Mouse (Mus musculus) limb, embryonic 10.5 days (tissue): ENCODE data around the gene Zap70. TPM values are rescaled to one million over a fixed set of nuclear protein-coding genes. Genes with fewer than 3 reads are reported as not detected.

Experiments used
- DNase-seq: peaks from one replicate; pipeline ENCODE4 v3.0.0-alpha.2; 2017; ENCODE audit warnings: low spot score
- H3K27ac ChIP-seq: fragments of 300-500 bp; sonication (generic); 2 replicates; pipeline ENCODE4 v1.5.1; 2016; ENCODE audit warnings: mild to moderate bottlenecking
- H3K27me3 ChIP-seq: fragments of 300-500 bp; sonication (generic); 2 replicates; pipeline ENCODE4 v1.6.1; 2016; ENCODE audit warnings: low read depth, mild to moderate bottlenecking; ENCODE audit not compliant: poor library complexity, severe bottlenecking
- H3K36me3 ChIP-seq: fragments of 300-500 bp; sonication (generic); 2 replicates; pipeline ENCODE4 v1.6.1; 2016; ENCODE audit warnings: mild to moderate bottlenecking, moderate library complexity
- H3K4me1 ChIP-seq: fragments of 300-500 bp; sonication (generic); 2 replicates; pipeline ENCODE4 v1.6.1; 2016
- H3K4me3 ChIP-seq: fragments of 300-500 bp; sonication (generic); 2 replicates; pipeline ENCODE4 v1.5.1; 2016; ENCODE audit warnings: mild to moderate bottlenecking, moderate library complexity
- H3K9me3 ChIP-seq: fragments of 300-500 bp; sonication (generic); replicated peaks from 2 replicates; pipeline ENCODE4 v1.6.1; 2016; ENCODE audit warnings: mild to moderate bottlenecking
- WGBS: fragments of 180-500 bp; shearing (Covaris S2); methylation state at CpG from one replicate; pipeline ENCODE4 v1.1.7; 2016; 5-methylcytosine and 5-hydroxymethylcytosine counted together
- polyA plus RNA-seq: library from polyadenylated mRNA; unstranded; fragments of >200 nt; fragmentation: Nextera tagmentation; extraction: Ambion mirVana; gene quantifications from 2 replicates; pipeline ENCODE4 v1.2.1, GENCODE M21; 2016

The Zap70 gene
- 0.36 TPM in 1 of 2 replicates, not detected in the other for polyA plus RNA-seq

DNA sequence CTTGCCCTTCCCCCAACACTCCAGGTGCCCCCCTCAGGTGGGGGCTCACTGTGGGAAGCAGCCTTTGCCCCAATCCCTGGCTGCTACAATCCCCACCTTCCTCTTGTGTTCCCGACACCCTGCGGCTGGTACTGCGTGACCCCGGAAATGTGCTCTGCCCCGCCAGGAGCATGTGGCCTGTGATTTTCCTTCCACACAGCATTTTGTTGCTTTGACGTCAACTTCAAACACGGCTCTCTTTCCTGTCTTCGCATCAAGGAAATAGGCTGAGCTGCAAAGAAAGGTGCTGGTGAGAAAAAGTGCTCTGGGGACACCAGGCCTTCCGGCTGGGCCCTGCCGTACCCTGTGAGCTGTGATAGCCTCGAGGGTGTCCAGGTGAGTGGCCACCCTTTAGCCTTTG lies at the start of gene Zap70:
Gene Zap70 (plus strand): TSS at position 231 of the 400 bp plus-strand sequence.
- H3K27me3 ChIP-seq = no peaks in the 10 kb centered on the region
- H3K9me3 ChIP-seq = no peaks in the 10 kb centered on the region
- H3K36me3 ChIP-seq = no peaks in the 10 kb centered on the region
- no peak for DNase-seq
- no peak within 1 kb of the TSS for H3K4me3 ChIP-seq
- WGBS = 80% methylated on average over 11 of the region's 11 CpGs
- H3K4me1 ChIP-seq = peaks cover 3% of the 10 kb centered on the region; the same call in 1 of the 2 replicates
- peak within 1 kb of the TSS; percentile 1; the same call in 1 of the 2 replicates for H3K27ac ChIP-seq

DNA sequence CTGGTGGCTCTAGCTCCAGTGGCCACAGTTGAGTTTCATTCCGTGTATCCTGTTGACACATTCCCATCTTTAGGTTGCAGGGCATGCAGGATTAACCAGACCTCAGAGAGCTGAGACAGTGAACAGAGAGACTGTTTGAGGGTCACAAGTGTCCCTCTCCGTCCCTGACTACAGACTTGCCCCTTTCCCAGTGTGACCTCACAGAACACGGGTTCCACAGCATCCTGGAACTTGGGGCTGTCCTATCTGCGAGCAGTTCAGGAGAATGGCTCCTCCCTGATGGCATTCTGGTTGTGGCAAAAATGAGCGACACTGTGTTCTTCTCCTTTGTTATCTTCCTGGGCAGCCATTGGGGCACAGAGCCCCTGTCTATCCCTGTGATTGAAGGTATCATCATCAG lies 47.3 kb upstream of the Zap70 start, which contains the start of gene Actr1b:
Gene Actr1b (minus strand): TSS at position 112 of the 400 bp plus-strand sequence.
- H3K4me3 ChIP-seq = no peak within 1 kb of the TSS
- 81% methylated on average over 5 of the region's 5 CpGs for WGBS

DNA sequence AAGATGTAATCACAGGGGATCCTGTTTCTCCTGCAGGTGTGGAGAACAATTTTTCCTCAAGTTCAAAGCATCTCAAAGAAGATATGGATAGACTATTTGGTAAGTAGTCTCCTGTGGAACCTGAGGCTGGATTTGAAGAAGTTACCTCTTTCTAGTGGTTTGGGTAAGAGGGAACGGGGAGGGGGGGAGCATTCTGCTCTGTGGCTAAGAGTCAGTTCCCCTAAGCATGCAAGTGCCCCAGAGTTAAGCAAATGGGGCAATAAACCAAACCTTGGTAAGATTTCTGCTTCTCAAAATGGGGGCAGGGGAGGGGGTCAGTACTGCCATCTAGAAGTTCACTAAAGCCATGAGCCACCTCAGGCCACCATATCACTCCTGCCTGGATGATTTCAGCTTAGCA lies 42.8 kb upstream of the Zap70 start:
- 85% methylated on average over 1 of the region's 1 CpGs for WGBS
- no peaks in the 10 kb centered on the region for H3K36me3 ChIP-seq
- H3K9me3 ChIP-seq = no peaks in the 10 kb centered on the region
- H3K27me3 ChIP-seq = no peaks in the 10 kb centered on the region; the same call in 1 of the 2 replicates
- DNase-seq = no peak
- no peak overlapping the region for H3K4me3 ChIP-seq
- H3K4me1 ChIP-seq = peaks cover 23% of the 10 kb centered on the region
- no peak overlapping the region for H3K27ac ChIP-seq

More for the DNA sequence above, 47.3 kb upstream of the Zap70 start, which contains the start of gene Actr1b:
- DNase-seq = no peak
- no peak within 1 kb of the TSS for H3K27ac ChIP-seq
- no peaks in the 10 kb centered on the region for H3K4me1 ChIP-seq
- H3K9me3 ChIP-seq = no peaks in the 10 kb centered on the region
- H3K27me3 ChIP-seq = no peaks in the 10 kb centered on the region; the same call in 1 of the 2 replicates
- H3K36me3 ChIP-seq = no peaks in the 10 kb centered on the region

DNA sequence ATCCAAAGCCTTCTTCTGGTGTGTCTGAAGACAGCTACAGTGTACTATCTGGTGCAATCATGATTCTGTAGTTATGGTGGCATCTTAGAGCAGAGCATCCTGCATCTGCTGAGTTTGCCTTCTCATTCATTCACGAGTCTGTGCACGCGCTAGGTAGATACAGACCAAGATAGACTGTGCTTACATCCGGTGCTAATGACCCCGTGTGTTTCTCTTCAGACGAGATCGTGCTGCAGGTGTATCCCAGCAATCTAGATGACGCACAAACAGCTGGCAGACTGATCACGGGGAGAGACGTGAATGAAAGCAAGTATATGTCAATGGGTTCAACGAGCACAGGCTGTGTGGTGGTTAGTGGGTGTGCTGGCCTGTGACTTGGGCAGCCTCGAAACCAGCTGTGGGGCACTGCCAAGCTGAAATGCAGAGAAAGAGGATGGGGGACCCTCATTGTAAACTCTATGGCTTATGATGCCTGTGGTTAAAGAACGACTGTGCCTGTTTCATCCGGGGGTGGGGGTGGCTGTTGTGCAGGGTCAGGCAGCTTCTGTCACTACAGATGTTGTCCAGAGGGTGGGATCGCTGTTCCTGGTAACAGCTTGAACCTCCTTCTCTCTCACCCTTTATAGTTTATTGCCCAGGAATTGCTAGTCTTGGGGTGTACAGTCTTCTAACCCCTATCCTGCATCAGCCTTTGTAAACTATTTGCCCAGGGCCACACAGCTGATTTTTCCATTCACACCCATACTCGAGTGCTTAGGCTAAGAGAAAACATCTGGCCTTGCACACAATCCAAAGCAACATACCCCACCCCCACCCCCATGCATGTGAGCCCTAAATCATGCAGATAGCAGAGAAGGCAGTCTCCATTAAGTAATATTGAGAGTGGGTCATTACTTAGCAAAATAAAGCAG lies 38.2 kb upstream of the Zap70 start:
- DNase-seq = peak; percentile 67
- H3K36me3 ChIP-seq = no peaks in the 10 kb centered on the region
- peak overlapping the region; percentile 86 for H3K27ac ChIP-seq

DNA sequence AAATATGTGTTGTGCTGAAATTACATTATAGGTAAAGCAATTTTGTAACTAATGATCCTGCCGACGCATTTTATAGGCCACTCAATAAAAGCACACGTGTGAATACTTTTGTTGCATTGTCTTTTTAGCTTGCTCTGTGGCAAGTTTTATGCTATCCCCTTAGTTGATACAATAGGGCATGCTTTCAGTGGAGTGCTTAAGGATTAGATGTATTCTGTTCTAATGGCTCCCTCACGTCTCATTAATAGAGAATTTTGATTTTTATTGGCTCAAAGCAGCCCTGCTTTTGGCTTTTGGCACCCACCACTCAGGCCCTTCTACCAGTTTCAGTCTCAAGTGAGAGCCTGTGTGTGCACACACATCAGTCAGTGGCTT lies 37.6 kb upstream of the Zap70 start:
- Histone ChIP-seq H3K4me1 (peaks cover 34% of the 10 kb centered on the region), H3K4me3 (no peak overlapping the region), H3K27me3 (no peaks in the 10 kb centered on the region), H3K27ac (peak overlapping the region; percentile 86), H3K9me3 (no peaks in the 10 kb centered on the region), H3K36me3 (no peaks in the 10 kb centered on the region)
- no peak for DNase-seq
- WGBS = 61% methylated on average over 4 of the region's 4 CpGs

More for the DNA sequence above, 38.2 kb upstream of the Zap70 start:
- Histone ChIP-seq H3K9me3 (no peaks in the 10 kb centered on the region), H3K4me1 (peaks cover 34% of the 10 kb centered on the region), H3K27me3 (no peaks in the 10 kb centered on the region), H3K4me3 (no peak overlapping the region)
- 55% methylated on average over 16 of the region's 16 CpGs for WGBS

DNA sequence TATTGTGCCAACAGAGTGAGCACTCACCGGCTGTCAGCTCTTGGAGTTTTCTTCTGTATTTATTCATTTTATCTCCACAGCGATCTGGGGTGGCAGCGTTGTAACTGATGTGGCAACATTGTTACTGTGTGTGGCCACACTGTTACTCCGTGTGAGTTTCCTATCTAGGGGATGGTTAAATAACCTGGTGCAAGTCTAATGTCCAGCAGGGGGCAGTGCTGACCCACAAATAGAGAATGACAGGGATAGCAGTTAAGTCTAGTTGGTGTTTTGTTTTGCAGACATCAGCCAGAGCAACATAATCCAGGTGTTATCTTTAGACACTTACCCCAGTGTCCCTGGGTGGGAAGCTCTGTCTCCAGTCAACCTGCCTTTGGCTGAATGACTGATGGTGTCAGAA lies 24.3 kb upstream of the Zap70 start:
- Histone ChIP-seq H3K4me3 (no peak overlapping the region), H3K4me1 (no peaks in the 10 kb centered on the region), H3K9me3 (no peaks in the 10 kb centered on the region), H3K27ac (no peak overlapping the region), H3K36me3 (no peaks in the 10 kb centered on the region), H3K27me3 (peaks cover 18% of the 10 kb centered on the region; the same call in 1 of the 2 replicates)
- peak; percentile 84 for DNase-seq
- 14% methylated on average over 4 of the region's 4 CpGs for WGBS

DNA sequence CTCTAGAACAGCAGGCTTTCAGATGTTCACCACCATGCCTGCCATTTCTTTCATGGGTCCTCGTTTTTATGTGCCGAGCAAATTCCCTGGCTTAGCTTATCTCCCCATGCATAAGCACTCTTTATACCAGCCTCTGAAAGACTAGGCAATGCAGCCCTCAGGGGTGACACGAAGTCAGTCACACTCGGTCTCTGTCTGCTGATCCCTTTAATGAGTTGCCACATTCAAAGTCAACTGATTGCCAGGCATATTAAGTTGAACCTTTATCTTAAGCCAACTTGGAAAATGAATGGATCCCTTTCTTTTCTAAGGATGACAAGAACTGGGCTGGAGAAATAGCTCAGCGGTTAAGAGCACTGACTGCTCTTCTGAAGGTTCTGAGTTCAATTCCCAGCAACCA lies 22.4 kb upstream of the Zap70 start:
- Histone ChIP-seq H3K27me3 (peaks cover 34% of the 10 kb centered on the region; the same call in 1 of the 2 replicates), H3K4me3 (no peak overlapping the region), H3K27ac (no peak overlapping the region), H3K4me1 (peaks cover 4% of the 10 kb centered on the region), H3K9me3 (no peaks in the 10 kb centered on the region), H3K36me3 (no peaks in the 10 kb centered on the region)
- DNase-seq = no peak
- 85% methylated on average over 5 of the region's 5 CpGs for WGBS

DNA sequence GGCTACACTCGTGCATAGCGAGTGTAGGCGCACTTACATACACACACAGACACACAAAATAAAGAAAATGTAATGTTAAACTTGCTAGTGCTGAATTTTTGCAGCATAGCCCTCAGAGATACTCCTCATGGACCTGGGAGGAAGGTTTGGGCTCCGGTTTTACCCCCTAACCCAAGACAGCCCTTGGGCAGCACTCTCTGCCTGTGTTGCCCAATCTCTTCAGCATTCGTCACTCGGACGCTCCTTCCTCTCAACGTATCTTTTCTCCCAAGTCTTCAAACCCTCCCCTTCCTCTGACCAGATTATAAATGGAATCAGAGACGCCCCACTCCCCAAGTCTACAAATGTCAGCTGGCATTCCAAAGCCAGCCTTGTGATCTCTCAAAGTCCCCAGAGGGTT lies 18.6 kb upstream of the Zap70 start:
- DNase-seq = no peak
- 84% methylated on average over 9 of the region's 9 CpGs for WGBS
- Histone ChIP-seq H3K36me3 (no peaks in the 10 kb centered on the region), H3K27ac (no peak overlapping the region), H3K4me1 (peaks cover 10% of the 10 kb centered on the region), H3K9me3 (no peaks in the 10 kb centered on the region), H3K27me3 (peaks cover 36% of the 10 kb centered on the region; the same call in 1 of the 2 replicates), H3K4me3 (no peak overlapping the region)

DNA sequence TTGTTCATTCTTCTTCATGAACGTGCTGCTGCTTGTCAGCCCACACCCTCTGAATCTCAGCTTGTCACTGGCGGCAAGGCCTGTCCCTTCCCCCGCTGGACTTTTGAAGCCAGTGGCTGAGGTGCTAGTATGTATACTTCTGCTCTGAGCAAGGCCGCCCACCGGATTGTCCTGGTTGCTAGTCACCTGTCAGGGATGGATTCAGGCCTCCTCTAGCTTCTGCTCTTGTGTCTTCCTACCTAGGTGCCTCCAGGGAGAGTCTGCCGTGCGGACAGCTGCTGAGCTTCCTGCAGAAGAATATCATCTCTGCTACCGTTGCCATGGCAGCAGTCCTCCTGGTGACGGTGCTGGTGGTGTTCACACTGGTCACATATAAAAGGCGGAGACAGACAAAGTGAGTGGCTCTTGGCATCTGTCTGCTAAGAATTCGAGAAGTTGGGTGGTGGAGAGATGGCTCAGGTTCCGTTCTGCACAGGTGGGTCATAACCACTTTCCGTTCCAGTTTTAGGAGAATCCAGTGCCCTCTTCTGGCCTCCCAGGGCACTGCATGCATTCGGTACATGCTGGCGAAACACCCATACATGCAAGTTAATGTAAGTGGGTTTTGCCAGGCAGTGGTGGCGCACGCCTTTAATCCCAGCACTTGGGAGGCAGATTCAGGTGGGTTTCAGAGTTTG lies 17.2 kb upstream of the Zap70 start:
- Histone ChIP-seq H3K27ac (no peak overlapping the region), H3K9me3 (no peaks in the 10 kb centered on the region), H3K27me3 (peaks cover 36% of the 10 kb centered on the region; the same call in 1 of the 2 replicates), H3K36me3 (no peaks in the 10 kb centered on the region), H3K4me3 (peak overlapping the region; percentile 17; the same call in 1 of the 2 replicates), H3K4me1 (peaks cover 10% of the 10 kb centered on the region)
- DNase-seq = peak; percentile 80
- WGBS = 29% methylated on average over 17 of the region's 17 CpGs

DNA sequence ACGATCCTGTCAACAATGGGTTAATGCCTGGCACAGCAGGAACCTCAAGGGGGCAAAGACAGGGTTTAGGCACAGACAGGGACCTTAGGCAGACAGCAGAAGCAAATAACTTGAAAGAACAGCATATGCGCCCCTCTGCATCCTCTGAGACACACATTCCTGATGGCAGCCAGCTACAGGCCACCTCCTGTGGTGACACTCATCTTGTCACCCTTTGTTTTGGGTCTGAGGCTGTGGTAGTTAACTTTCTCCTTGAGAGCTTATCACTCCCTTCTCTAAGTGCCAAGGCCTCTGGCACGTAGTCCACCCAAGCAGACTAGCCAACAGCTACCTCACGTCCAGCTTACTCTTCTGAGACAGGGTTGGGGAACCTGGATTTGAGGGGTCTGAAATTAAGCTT lies 15.9 kb upstream of the Zap70 start:
- H3K4me1 ChIP-seq = peaks cover 10% of the 10 kb centered on the region
- H3K36me3 ChIP-seq = no peaks in the 10 kb centered on the region
- 54% methylated on average over 4 of the region's 4 CpGs for WGBS
- H3K9me3 ChIP-seq = no peaks in the 10 kb centered on the region
- no peak for DNase-seq
- H3K27ac ChIP-seq = no peak overlapping the region
- peaks cover 32% of the 10 kb centered on the region; the same call in 1 of the 2 replicates for H3K27me3 ChIP-seq
- H3K4me3 ChIP-seq = no peak overlapping the region

DNA sequence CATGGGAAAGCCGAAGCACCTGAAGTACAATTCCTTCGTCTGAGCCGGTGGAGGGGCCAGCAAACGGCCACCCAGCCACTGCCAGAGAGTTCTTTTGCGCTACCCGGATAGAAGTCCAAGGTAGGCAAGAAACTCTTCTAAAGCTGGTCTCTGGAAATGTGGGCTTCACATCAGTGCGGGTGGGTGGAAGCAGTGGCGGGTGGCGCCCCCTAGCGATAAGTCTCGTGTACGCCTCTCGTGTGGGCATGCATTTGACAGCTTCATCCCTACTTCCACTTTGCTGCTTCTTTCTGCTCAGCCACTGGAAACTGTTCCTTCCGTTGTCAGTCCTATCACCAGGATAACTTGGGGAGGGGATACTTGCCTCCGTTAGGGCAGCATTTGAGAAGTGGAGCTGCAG lies 15.1 kb upstream of the Zap70 start:
- peak; percentile 74 for DNase-seq
- Histone ChIP-seq H3K4me3 (no peak overlapping the region), H3K9me3 (no peaks in the 10 kb centered on the region), H3K36me3 (no peaks in the 10 kb centered on the region), H3K4me1 (peaks cover 10% of the 10 kb centered on the region), H3K27me3 (peaks cover 25% of the 10 kb centered on the region; the same call in 1 of the 2 replicates), H3K27ac (no peak overlapping the region)
- WGBS = 50% methylated on average over 15 of the region's 15 CpGs

DNA sequence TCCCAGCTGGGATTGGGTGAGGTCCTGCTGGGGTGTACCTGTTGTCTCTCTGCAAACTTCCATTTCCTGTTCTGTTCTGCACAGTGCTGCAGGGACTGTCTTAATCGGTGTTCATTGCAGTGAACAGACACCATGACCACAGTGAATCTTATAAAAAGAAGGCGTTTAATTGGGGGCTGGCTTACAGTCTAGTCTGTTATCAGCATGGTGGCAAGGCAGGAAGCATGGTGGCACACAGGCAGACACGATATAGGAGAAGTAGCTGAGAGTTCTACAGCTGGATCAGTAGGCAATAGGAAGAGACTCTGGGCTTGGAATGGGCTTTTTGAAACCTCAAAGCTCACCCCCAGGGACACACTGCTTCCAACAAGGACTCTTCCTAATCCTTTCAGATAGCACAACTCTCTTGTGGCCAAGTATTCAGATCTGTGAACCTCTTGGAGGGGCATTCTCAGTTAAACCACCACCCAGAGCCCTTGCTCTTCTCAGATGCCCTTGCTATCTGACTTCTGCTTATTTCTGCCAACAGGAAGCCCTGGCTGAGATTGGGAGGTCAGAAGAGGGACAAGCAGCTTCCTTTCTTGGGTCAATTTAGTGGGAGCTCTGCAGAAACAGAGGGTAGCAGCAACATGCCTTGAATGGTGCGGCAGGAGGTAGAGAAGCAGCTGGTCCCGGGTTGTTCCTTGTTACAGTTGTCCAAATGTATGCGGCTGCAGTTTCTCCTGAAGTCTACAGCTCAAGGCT lies 7.5 kb upstream of the Zap70 start:
- Histone ChIP-seq H3K4me1 (no peaks in the 10 kb centered on the region), H3K27ac (no peak overlapping the region), H3K4me3 (no peak overlapping the region), H3K36me3 (no peaks in the 10 kb centered on the region), H3K27me3 (no peaks in the 10 kb centered on the region), H3K9me3 (no peaks in the 10 kb centered on the region)
- DNase-seq = no peak
- 87% methylated on average over 6 of the region's 6 CpGs for WGBS
